Mouse (Mus musculus) testis, adult 2 months (tissue): ENCODE results near the gene Gja5.
"Not testable (repeated sequence)": the region's sequence is repeated elsewhere in the genome, so short reads cannot be mapped to it uniquely, and the experiment has no call there.

Source experiments
- CTCF ChIP-seq: fragments of 200-500 bp; IDR thresholded peaks from 2 replicates; pipeline ENCODE4 v1.5.1; 2012; ENCODE audit warnings: low read depth, mild to moderate bottlenecking, inconsistent platforms, low read length, moderate library complexity; ENCODE audit not compliant: control insufficient read depth, insufficient read depth, insufficient replicate concordance
- POLR2A ChIP-seq: fragments of 200-500 bp; IDR thresholded peaks from 2 replicates; pipeline ENCODE4 v1.6.1; 2012; ENCODE audit warnings: low read depth, mild to moderate bottlenecking, inconsistent platforms, low read length, moderate library complexity; ENCODE audit not compliant: control insufficient read depth

- TF ChIP-seq CTCF, POLR2A: not testable (repeated sequence)
These were observed 183.8 kb downstream of the Gja5 start for GRCm38 (mm10) chr3:97088291-97088690.
